Mouse (Mus musculus): ENCODE results near the gene Hoxc10. TPM values are rescaled to one million over a fixed set of nuclear protein-coding genes. Genes with fewer than 3 reads are reported as not detected.

Hoxc10 gene
- polyA plus RNA-seq, 1 experiment from 2014 or later, result not detected

- Histone ChIP-seq H3K4me3 (no peak overlapping the region), H3K4me2 (no peak overlapping the region), H3K36me3 (no peaks in the 10 kb centered on the region), H3K4me1 (no peaks in the 10 kb centered on the region), H3K27me3 (peaks cover 100% of the 10 kb centered on the region), H3K27ac (no peak overlapping the region), H3K9ac (no peak overlapping the region), H3K9me3 (no peaks in the 10 kb centered on the region)
- ATAC-seq (ENCODE audit: borderline replicate concordance, extremely low read depth, low FRiP score, low TSS enrichment), result no peak
- 19% methylated on average over 2 of the region's 2 CpGs for WGBS
Measured at GRCm38 (mm10) chr15:102948842-102949241, 17.8 kb upstream of the Hoxc10 start.

- H3K9ac ChIP-seq, result no peak overlapping the region
- no peak overlapping the region for H3K27ac ChIP-seq
- no peak for ATAC-seq (ENCODE audit: borderline replicate concordance, extremely low read depth, low FRiP score, low TSS enrichment)
- no peak overlapping the region for H3K4me3 ChIP-seq
- H3K4me1 ChIP-seq, result no peaks in the 10 kb centered on the region
- WGBS, result 2% methylated on average over 20 of the region's 20 CpGs
- H3K27me3 ChIP-seq, result peaks cover 100% of the 10 kb centered on the region
- no peaks in the 10 kb centered on the region for H3K36me3 ChIP-seq
- H3K9me3 ChIP-seq, result no peaks in the 10 kb centered on the region
- no peak overlapping the region for H3K4me2 ChIP-seq
Measured at GRCm38 (mm10) chr15:102949696-102950095, 16.9 kb upstream of the Hoxc10 start.

GRCm38 (mm10) chr15:102950877-102951276, 15.7 kb upstream of the Hoxc10 start:
- no peaks in the 10 kb centered on the region for H3K4me1 ChIP-seq
- no peak overlapping the region for H3K4me2 ChIP-seq
- H3K36me3 ChIP-seq, result no peaks in the 10 kb centered on the region
- no peak overlapping the region for H3K4me3 ChIP-seq
- H3K9me3 ChIP-seq, result no peaks in the 10 kb centered on the region
- no peak overlapping the region for H3K9ac ChIP-seq
- 14% methylated on average over 2 of the region's 2 CpGs for WGBS
- no peak overlapping the region for H3K27ac ChIP-seq
- ATAC-seq (ENCODE audit: borderline replicate concordance, extremely low read depth, low FRiP score, low TSS enrichment), result no peak
- peaks cover 100% of the 10 kb centered on the region for H3K27me3 ChIP-seq

GRCm38 (mm10) chr15:102953561-102953960, 13.0 kb upstream of the Hoxc10 start:
- WGBS, result 4% methylated on average over 6 of the region's 6 CpGs

GRCm38 (mm10) chr15:102954192-102955006, 12.2 kb upstream of the Hoxc10 start, which contains the start of gene Hoxc11:
Gene Hoxc11 (plus strand): TSS chr15:102954427.
- Histone ChIP-seq H3K27me3 (peaks cover 100% of the 10 kb centered on the region), H3K4me1 (no peaks in the 10 kb centered on the region), H3K4me3 (no peak within 1 kb of the TSS), H3K27ac (no peak within 1 kb of the TSS), H3K36me3 (no peaks in the 10 kb centered on the region), H3K9ac (no peak within 1 kb of the TSS), H3K9me3 (no peaks in the 10 kb centered on the region), H3K4me2 (no peak within 1 kb of the TSS)
- no peak for ATAC-seq (ENCODE audit: borderline replicate concordance, extremely low read depth, low FRiP score, low TSS enrichment)
- under 1% methylated on average over 57 of the region's 57 CpGs for WGBS

More at GRCm38 (mm10) chr15:102953561-102953960, 13.0 kb upstream of the Hoxc10 start:
- H3K4me2 ChIP-seq, result no peak overlapping the region
- no peak overlapping the region for H3K27ac ChIP-seq
- H3K27me3 ChIP-seq, result peaks cover 100% of the 10 kb centered on the region
- no peak for ATAC-seq (ENCODE audit: borderline replicate concordance, extremely low read depth, low FRiP score, low TSS enrichment)
- H3K36me3 ChIP-seq, result no peaks in the 10 kb centered on the region
- H3K9me3 ChIP-seq, result no peaks in the 10 kb centered on the region
- H3K4me1 ChIP-seq, result no peaks in the 10 kb centered on the region
- no peak overlapping the region for H3K9ac ChIP-seq
- H3K4me3 ChIP-seq, result no peak overlapping the region

- Histone ChIP-seq H3K9ac (no peak overlapping the region), H3K4me3 (no peak overlapping the region), H3K4me1 (no peaks in the 10 kb centered on the region), H3K27ac (no peak overlapping the region), H3K4me2 (no peak overlapping the region), H3K27me3 (peaks cover 100% of the 10 kb centered on the region), H3K36me3 (no peaks in the 10 kb centered on the region), H3K9me3 (no peaks in the 10 kb centered on the region)
- WGBS, result under 1% methylated on average over 26 of the region's 28 CpGs
- no peak for ATAC-seq (ENCODE audit: borderline replicate concordance, extremely low read depth, low FRiP score, low TSS enrichment)
Measured at GRCm38 (mm10) chr15:102955007-102955382, 11.6 kb upstream of the Hoxc10 start.

- Histone ChIP-seq H3K4me2 (no peak overlapping the region), H3K36me3 (no peaks in the 10 kb centered on the region), H3K27me3 (peaks cover 100% of the 10 kb centered on the region), H3K4me3 (no peak overlapping the region), H3K4me1 (no peaks in the 10 kb centered on the region), H3K9me3 (no peaks in the 10 kb centered on the region), H3K9ac (no peak overlapping the region), H3K27ac (no peak overlapping the region)
- WGBS, result 2% methylated on average over 40 of the region's 40 CpGs
- no peak for ATAC-seq (ENCODE audit: borderline replicate concordance, extremely low read depth, low FRiP score, low TSS enrichment)
Measured at GRCm38 (mm10) chr15:102955833-102956640, 10.6 kb upstream of the Hoxc10 start.

- under 1% methylated on average over 12 of the region's 12 CpGs for WGBS
- peaks cover 100% of the 10 kb centered on the region for H3K27me3 ChIP-seq
- H3K9ac ChIP-seq, result no peak overlapping the region
- no peaks in the 10 kb centered on the region for H3K9me3 ChIP-seq
- ATAC-seq (ENCODE audit: borderline replicate concordance, extremely low read depth, low FRiP score, low TSS enrichment), result no peak
- H3K27ac ChIP-seq, result no peak overlapping the region
- no peaks in the 10 kb centered on the region for H3K4me1 ChIP-seq
- H3K4me2 ChIP-seq, result no peak overlapping the region
- no peak overlapping the region for H3K4me3 ChIP-seq
- no peaks in the 10 kb centered on the region for H3K36me3 ChIP-seq
Measured at GRCm38 (mm10) chr15:102956906-102957305, 9.7 kb upstream of the Hoxc10 start.

GRCm38 (mm10) chr15:102959663-102960191, 6.9 kb upstream of the Hoxc10 start:
- ATAC-seq (ENCODE audit: borderline replicate concordance, extremely low read depth, low FRiP score, low TSS enrichment), result no peak
- no peaks in the 10 kb centered on the region for H3K36me3 ChIP-seq
- peaks cover 98% of the 10 kb centered on the region for H3K27me3 ChIP-seq
- no peak overlapping the region for H3K4me2 ChIP-seq
- no peaks in the 10 kb centered on the region for H3K9me3 ChIP-seq
- H3K27ac ChIP-seq, result no peak overlapping the region
- WGBS, result 1% methylated on average over 13 of the region's 13 CpGs
- H3K9ac ChIP-seq, result no peak overlapping the region
- H3K4me1 ChIP-seq, result no peaks in the 10 kb centered on the region
- H3K4me3 ChIP-seq, result no peak overlapping the region

GRCm38 (mm10) chr15:102961728-102962127, 4.9 kb upstream of the Hoxc10 start:
- Histone ChIP-seq H3K27me3 (peaks cover 98% of the 10 kb centered on the region), H3K9ac (no peak overlapping the region), H3K4me2 (no peak overlapping the region), H3K36me3 (no peaks in the 10 kb centered on the region), H3K4me3 (no peak overlapping the region), H3K9me3 (no peaks in the 10 kb centered on the region), H3K27ac (no peak overlapping the region), H3K4me1 (0 out of 2 replicates have a peak, but pooled peaks cover 5% of the 10 kb centered on the region)
- no peak for ATAC-seq (ENCODE audit: borderline replicate concordance, extremely low read depth, low FRiP score, low TSS enrichment)
- 3% methylated on average over 6 of the region's 6 CpGs for WGBS

- Histone ChIP-seq H3K4me1 (0 out of 2 replicates have a peak, but pooled peaks cover 5% of the 10 kb centered on the region), H3K27ac (no peak overlapping the region), H3K9ac (no peak overlapping the region), H3K4me3 (no peak overlapping the region), H3K9me3 (no peaks in the 10 kb centered on the region), H3K4me2 (no peak overlapping the region), H3K27me3 (peaks cover 98% of the 10 kb centered on the region), H3K36me3 (no peaks in the 10 kb centered on the region)
- 1% methylated on average over 13 of the region's 13 CpGs for WGBS
- ATAC-seq (ENCODE audit: borderline replicate concordance, extremely low read depth, low FRiP score, low TSS enrichment), result no peak
Measured at GRCm38 (mm10) chr15:102962492-102962891, 4.1 kb upstream of the Hoxc10 start.

- Histone ChIP-seq H3K4me2 (no peak overlapping the region), H3K4me3 (no peak overlapping the region), H3K9ac (no peak overlapping the region), H3K27me3 (peaks cover 97% of the 10 kb centered on the region), H3K4me1 (0 out of 2 replicates have a peak, but pooled peaks cover 5% of the 10 kb centered on the region), H3K36me3 (no peaks in the 10 kb centered on the region), H3K9me3 (no peaks in the 10 kb centered on the region), H3K27ac (no peak overlapping the region)
- 2% methylated on average over 8 of the region's 8 CpGs for WGBS
- ATAC-seq (ENCODE audit: borderline replicate concordance, extremely low read depth, low FRiP score, low TSS enrichment), result no peak
Measured at GRCm38 (mm10) chr15:102963259-102963658, 3.3 kb upstream of the Hoxc10 start.
